Mouse (Mus musculus) cerebellum, adult (tissue): ENCODE data around the gene Trim33.

Experiments used
- ATAC-seq: cut with Nextera tagmentation; 2 replicates; pipeline ENCODE4 v1.9.2; 2017; ENCODE audit warnings: mild to moderate bottlenecking, moderate library complexity, mixed read lengths; ENCODE audit not compliant: insufficient number of reproducible peaks, low FRiP score, low TSS enrichment

Trim33 gene

GRCm38 (mm10) chr3:103279182-103280149 lies at the start of gene Trim33:
Gene Trim33, plus strand, starts transcription at chr3:103279293.
- peak; percentile 76 for ATAC-seq

- ATAC-seq: no peak
Measured at GRCm38 (mm10) chr3:103232398-103232797, 46.7 kb upstream of the Trim33 start.

- no peak for ATAC-seq
Measured at GRCm38 (mm10) chr3:103241524-103241923, 37.6 kb upstream of the Trim33 start.

GRCm38 (mm10) chr3:103242156-103242555 lies 36.9 kb upstream of the Trim33 start:
- no peak for ATAC-seq

GRCm38 (mm10) chr3:103243491-103243890 lies 35.6 kb upstream of the Trim33 start:
- no peak for ATAC-seq

- no peak for ATAC-seq
Measured at GRCm38 (mm10) chr3:103246627-103247260, 32.3 kb upstream of the Trim33 start.

- ATAC-seq: no peak; the same call in 1 of the 2 replicates
Measured at GRCm38 (mm10) chr3:103256089-103256819, 22.8 kb upstream of the Trim33 start.

- no peak for ATAC-seq
Measured at GRCm38 (mm10) chr3:103262802-103263417, 16.2 kb upstream of the Trim33 start.

GRCm38 (mm10) chr3:103278561-103279181 lies 422 bp upstream of the Trim33 start:
- ATAC-seq: no peak

- ATAC-seq: peak; percentile 56
Measured at GRCm38 (mm10) chr3:103280241-103280761, 1.2 kb downstream of the Trim33 start.

- no peak for ATAC-seq
Measured at GRCm38 (mm10) chr3:103280875-103281274, 1.8 kb downstream of the Trim33 start.

GRCm38 (mm10) chr3:103288761-103289160 lies 9.7 kb downstream of the Trim33 start:
- ATAC-seq: no peak

- ATAC-seq: no peak
Measured at GRCm38 (mm10) chr3:103291087-103291486, 12.0 kb downstream of the Trim33 start.

GRCm38 (mm10) chr3:103305411-103305982 lies 26.4 kb downstream of the Trim33 start:
- no peak for ATAC-seq

- no peak for ATAC-seq
Measured at GRCm38 (mm10) chr3:103309252-103309651, 30.2 kb downstream of the Trim33 start.

GRCm38 (mm10) chr3:103309750-103310149 lies 30.7 kb downstream of the Trim33 start:
- ATAC-seq: no peak

- ATAC-seq: no peak
Measured at GRCm38 (mm10) chr3:103314291-103314690, 35.2 kb downstream of the Trim33 start.

- no peak for ATAC-seq
Measured at GRCm38 (mm10) chr3:103335371-103335770, 56.3 kb downstream of the Trim33 start.

- no peak for ATAC-seq
Measured at GRCm38 (mm10) chr3:103346658-103347057, 67.6 kb downstream of the Trim33 start.
